Mouse (Mus musculus) liver, embryonic 13.5 days (tissue): ENCODE measurements around the gene 4933428G20Rik. TPM values are rescaled to one million over a fixed set of nuclear protein-coding genes. Genes with fewer than 3 reads are reported as not detected.
A peak's percentile ranks its signal among the peaks of the same experiment; 100 is the strongest.

Experiments
- ATAC-seq: fragments of 200-750 bp; cut with Nextera tagmentation; 2 replicates; pipeline ENCODE4 v1.8.0; 2017; ENCODE audit warnings: low read depth, mild to moderate bottlenecking, moderate number of reproducible peaks, moderate library complexity
- DNase-seq: peaks from one replicate; pipeline ENCODE4 v3.0.0; 2022
- H3K27ac ChIP-seq: fragments of 300-500 bp; sonication (generic); 2 replicates; pipeline ENCODE4 v1.5.1; 2015; ENCODE audit warnings: moderate library complexity, mild to moderate bottlenecking, inconsistent platforms
- H3K27me3 ChIP-seq: fragments of 300-500 bp; sonication (generic); 2 replicates; pipeline ENCODE4 v1.6.1; 2015; ENCODE audit warnings: mild to moderate bottlenecking, inconsistent platforms
- H3K36me3 ChIP-seq: fragments of 300-500 bp; sonication (generic); 2 replicates; pipeline ENCODE4 v1.6.1; 2015; ENCODE audit warnings: mild to moderate bottlenecking, inconsistent platforms
- H3K4me1 ChIP-seq: fragments of 300-500 bp; sonication (generic); replicated peaks from 2 replicates; pipeline ENCODE4 v1.6.1; 2015; ENCODE audit warnings: inconsistent platforms
- H3K4me2 ChIP-seq: fragments of 300-500 bp; sonication (generic); 2 replicates; pipeline ENCODE4 v1.6.1; 2015; ENCODE audit warnings: inconsistent platforms, mild to moderate bottlenecking, moderate library complexity
- H3K4me3 ChIP-seq: fragments of 300-500 bp; sonication (generic); replicated peaks from 2 replicates; pipeline ENCODE4 v1.5.1; 2015; ENCODE audit warnings: mild to moderate bottlenecking, inconsistent platforms
- H3K9ac ChIP-seq: fragments of 300-500 bp; sonication (generic); 2 replicates; pipeline ENCODE4 v1.6.1; 2015; ENCODE audit warnings: mild to moderate bottlenecking, inconsistent platforms
- H3K9me3 ChIP-seq: fragments of 300-500 bp; sonication (generic); replicated peaks from 2 replicates; pipeline ENCODE4 v1.6.1; 2016; ENCODE audit warnings: inconsistent platforms
- WGBS: fragments of 180-500 bp; shearing (Covaris S2); methylation state at CpG from one replicate; pipeline ENCODE4 v1.1.7; 2015; ENCODE audit not compliant: insufficient replicate concordance; 5-methylcytosine and 5-hydroxymethylcytosine counted together
- polyA plus RNA-seq: library from polyadenylated mRNA; unstranded; fragments of >200 nt; fragmentation: Nextera tagmentation; extraction: Ambion mirVana; gene quantifications from 2 replicates; pipeline ENCODE4 v1.2.1, GENCODE M21; 2015

4933428G20Rik gene
- polyA plus RNA-seq, 1 experiment from 2014 or later, result 0.81 TPM

GRCm38 (mm10) chr11:97531381-97532260 lies 31.5 kb upstream of the 4933428G20Rik start:
- H3K9ac ChIP-seq, result peak overlapping the region; percentile 33; the same call in 1 of the 2 replicates
- H3K9me3 ChIP-seq, result no peaks in the 10 kb centered on the region
- H3K4me1 ChIP-seq, result peaks cover 30% of the 10 kb centered on the region
- H3K27ac ChIP-seq, result no peak overlapping the region
- peak; percentile 76 for DNase-seq
- peak overlapping the region; percentile 84 for H3K4me2 ChIP-seq
- ATAC-seq, result peak; percentile 71
- peaks cover 91% of the 10 kb centered on the region for H3K27me3 ChIP-seq
- peak overlapping the region; percentile 60 for H3K4me3 ChIP-seq
- H3K36me3 ChIP-seq, result no peaks in the 10 kb centered on the region
- WGBS, result 6% methylated on average over 46 of the region's 46 CpGs

- H3K4me3 ChIP-seq, result no peak overlapping the region
- H3K36me3 ChIP-seq, result no peaks in the 10 kb centered on the region
- no peak overlapping the region for H3K27ac ChIP-seq
- H3K4me2 ChIP-seq, result no peak overlapping the region
- ATAC-seq (no peak), DNase-seq (no peak)
- WGBS, result 26% methylated on average over 5 of the region's 5 CpGs
- H3K9ac ChIP-seq, result no peak overlapping the region
- peaks cover 91% of the 10 kb centered on the region for H3K27me3 ChIP-seq
- no peaks in the 10 kb centered on the region for H3K9me3 ChIP-seq
- H3K4me1 ChIP-seq, result peaks cover 28% of the 10 kb centered on the region
Observed at GRCm38 (mm10) chr11:97530961-97531360, 30.8 kb upstream of the 4933428G20Rik start.

GRCm38 (mm10) chr11:97530069-97530468 lies 29.9 kb upstream of the 4933428G20Rik start:
- WGBS, result 65% methylated on average over 6 of the region's 6 CpGs
- DNase-seq, result no peak

GRCm38 (mm10) chr11:97528282-97528808 lies 28.2 kb upstream of the 4933428G20Rik start:
- H3K27ac ChIP-seq, result no peak overlapping the region
- no peaks in the 10 kb centered on the region for H3K36me3 ChIP-seq
- no peak for ATAC-seq
- no peak overlapping the region for H3K9ac ChIP-seq
- peaks cover 83% of the 10 kb centered on the region for H3K27me3 ChIP-seq
- H3K9me3 ChIP-seq, result no peaks in the 10 kb centered on the region
- 65% methylated on average over 18 of the region's 18 CpGs for WGBS
- no peak for DNase-seq
- peaks cover 19% of the 10 kb centered on the region for H3K4me1 ChIP-seq
- no peak overlapping the region for H3K4me2 ChIP-seq
- no peak overlapping the region for H3K4me3 ChIP-seq

More at GRCm38 (mm10) chr11:97530069-97530468, 29.9 kb upstream of the 4933428G20Rik start:
- no peak overlapping the region for H3K4me3 ChIP-seq
- peaks cover 89% of the 10 kb centered on the region for H3K27me3 ChIP-seq
- no peaks in the 10 kb centered on the region for H3K9me3 ChIP-seq
- no peak overlapping the region for H3K27ac ChIP-seq
- no peak for ATAC-seq
- no peak overlapping the region for H3K4me2 ChIP-seq
- no peaks in the 10 kb centered on the region for H3K36me3 ChIP-seq
- no peak overlapping the region for H3K9ac ChIP-seq
- H3K4me1 ChIP-seq, result peaks cover 28% of the 10 kb centered on the region

GRCm38 (mm10) chr11:97525313-97525712 lies 25.2 kb upstream of the 4933428G20Rik start:
- WGBS, result 71% methylated on average over 6 of the region's 6 CpGs
- Histone ChIP-seq H3K36me3 (no peaks in the 10 kb centered on the region), H3K27me3 (peaks cover 69% of the 10 kb centered on the region), H3K27ac (no peak overlapping the region), H3K9me3 (no peaks in the 10 kb centered on the region), H3K4me1 (no peaks in the 10 kb centered on the region), H3K9ac (no peak overlapping the region), H3K4me2 (no peak overlapping the region), H3K4me3 (no peak overlapping the region)
- ATAC-seq (no peak), DNase-seq (no peak)

- DNase-seq (no peak), ATAC-seq (no peak)
- Histone ChIP-seq H3K27ac (no peak overlapping the region), H3K4me1 (no peaks in the 10 kb centered on the region), H3K9ac (no peak overlapping the region), H3K27me3 (peaks cover 65% of the 10 kb centered on the region), H3K36me3 (no peaks in the 10 kb centered on the region), H3K9me3 (no peaks in the 10 kb centered on the region), H3K4me3 (no peak overlapping the region), H3K4me2 (no peak overlapping the region)
- WGBS, result 64% methylated on average over 9 of the region's 9 CpGs
Observed at GRCm38 (mm10) chr11:97524306-97524705, 24.2 kb upstream of the 4933428G20Rik start.

- Histone ChIP-seq H3K9me3 (no peaks in the 10 kb centered on the region), H3K4me2 (no peak overlapping the region), H3K4me3 (no peak overlapping the region), H3K36me3 (no peaks in the 10 kb centered on the region), H3K27me3 (peaks cover 62% of the 10 kb centered on the region), H3K9ac (no peak overlapping the region), H3K27ac (no peak overlapping the region), H3K4me1 (no peaks in the 10 kb centered on the region)
- WGBS, result 25% methylated on average over 1 of the region's 1 CpGs
- ATAC-seq (no peak), DNase-seq (no peak)
Observed at GRCm38 (mm10) chr11:97523827-97524261, 23.7 kb upstream of the 4933428G20Rik start.

GRCm38 (mm10) chr11:97523107-97523506 lies 23.0 kb upstream of the 4933428G20Rik start:
- Histone ChIP-seq H3K27me3 (peaks cover 54% of the 10 kb centered on the region), H3K27ac (no peak overlapping the region)
- no peak for ATAC-seq

GRCm38 (mm10) chr11:97521741-97522474 lies 21.8 kb upstream of the 4933428G20Rik start:
- peaks cover 48% of the 10 kb centered on the region for H3K27me3 ChIP-seq
- 70% methylated on average over 29 of the region's 29 CpGs for WGBS
- H3K27ac ChIP-seq, result no peak overlapping the region
- H3K4me3 ChIP-seq, result no peak overlapping the region
- DNase-seq, result no peak
- H3K4me2 ChIP-seq, result no peak overlapping the region
- H3K4me1 ChIP-seq, result no peaks in the 10 kb centered on the region
- H3K9ac ChIP-seq, result no peak overlapping the region
- no peaks in the 10 kb centered on the region for H3K36me3 ChIP-seq
- no peak for ATAC-seq
- H3K9me3 ChIP-seq, result no peaks in the 10 kb centered on the region

More at GRCm38 (mm10) chr11:97523107-97523506, 23.0 kb upstream of the 4933428G20Rik start:
- Histone ChIP-seq H3K36me3 (no peaks in the 10 kb centered on the region), H3K9ac (no peak overlapping the region), H3K4me2 (no peak overlapping the region), H3K9me3 (no peaks in the 10 kb centered on the region), H3K4me3 (no peak overlapping the region), H3K4me1 (no peaks in the 10 kb centered on the region)
- DNase-seq, result no peak
- 67% methylated on average over 14 of the region's 14 CpGs for WGBS

GRCm38 (mm10) chr11:97520541-97520940 lies 20.4 kb upstream of the 4933428G20Rik start:
- Histone ChIP-seq H3K4me2 (no peak overlapping the region), H3K27ac (no peak overlapping the region), H3K36me3 (no peaks in the 10 kb centered on the region), H3K27me3 (peaks cover 38% of the 10 kb centered on the region), H3K4me1 (no peaks in the 10 kb centered on the region), H3K9me3 (no peaks in the 10 kb centered on the region), H3K4me3 (no peak overlapping the region), H3K9ac (no peak overlapping the region)
- no peak for DNase-seq
- no peak for ATAC-seq
- WGBS, result 71% methylated on average over 7 of the region's 7 CpGs

- ATAC-seq (no peak), DNase-seq (no peak)
- Histone ChIP-seq H3K9me3 (no peaks in the 10 kb centered on the region), H3K36me3 (no peaks in the 10 kb centered on the region), H3K4me3 (no peak overlapping the region), H3K27ac (no peak overlapping the region), H3K27me3 (0 out of 2 replicates have a peak, but pooled peaks cover 9% of the 10 kb centered on the region), H3K4me1 (peaks cover 24% of the 10 kb centered on the region), H3K9ac (no peak overlapping the region), H3K4me2 (no peak overlapping the region)
- 89% methylated on average over 3 of the region's 3 CpGs for WGBS
Observed at GRCm38 (mm10) chr11:97513066-97513465, 12.9 kb upstream of the 4933428G20Rik start.
